Mouse (Mus musculus) limb, embryonic 12.5 days (tissue): ENCODE results near the gene Cd180. TPM values are rescaled to one million over a fixed set of nuclear protein-coding genes. Genes with fewer than 3 reads are reported as not detected.
"Not testable (repeated sequence)": the region's sequence is repeated elsewhere in the genome, so short reads cannot be mapped to it uniquely, and the experiment has no call there.

Experiments used
- ATAC-seq: fragments of 200-750 bp; cut with Nextera tagmentation; 2 replicates; pipeline ENCODE4 v1.8.0; 2017; ENCODE audit warnings: low read depth, moderate TSS enrichment; ENCODE audit not compliant: insufficient number of reproducible peaks, insufficient read depth, low FRiP score, low TSS enrichment
- H3K27ac ChIP-seq: fragments of 300-500 bp; sonication (generic); 2 replicates; pipeline ENCODE4 v1.5.1; 2016; ENCODE audit warnings: mild to moderate bottlenecking, moderate library complexity
- H3K27me3 ChIP-seq: fragments of 300-500 bp; sonication (generic); 2 replicates; pipeline ENCODE4 v1.6.1; 2016; ENCODE audit warnings: mild to moderate bottlenecking, moderate library complexity
- H3K36me3 ChIP-seq: fragments of 300-500 bp; sonication (generic); 2 replicates; pipeline ENCODE4 v1.6.1; 2016; ENCODE audit warnings: mild to moderate bottlenecking, moderate library complexity
- H3K4me1 ChIP-seq: fragments of 300-500 bp; sonication (generic); replicated peaks from 2 replicates; pipeline ENCODE4 v1.6.1; 2016
- H3K4me2 ChIP-seq: fragments of 300-500 bp; sonication (generic); 2 replicates; pipeline ENCODE4 v1.6.1; 2016; ENCODE audit warnings: mild to moderate bottlenecking, moderate library complexity
- H3K4me3 ChIP-seq: fragments of 300-500 bp; sonication (generic); replicated peaks from 2 replicates; pipeline ENCODE4 v1.5.1; 2016; ENCODE audit warnings: mild to moderate bottlenecking
- H3K9ac ChIP-seq: fragments of 300-500 bp; sonication (generic); replicated peaks from 2 replicates; pipeline ENCODE4 v1.6.1; 2016; ENCODE audit warnings: mild to moderate bottlenecking, moderate library complexity
- H3K9me3 ChIP-seq: fragments of 300-500 bp; sonication (generic); 2 replicates; pipeline ENCODE4 v1.6.1; 2016; ENCODE audit warnings: mild to moderate bottlenecking, moderate library complexity
- WGBS: fragments of 180-500 bp; shearing (Covaris S2); methylation state at CpG from one replicate; pipeline ENCODE4 v1.1.7; 2016; 5-methylcytosine and 5-hydroxymethylcytosine counted together
- polyA plus RNA-seq: library from polyadenylated mRNA; unstranded; fragments of >200 nt; fragmentation: Nextera tagmentation; extraction: Ambion mirVana; gene quantifications from 2 replicates; pipeline ENCODE4 v1.2.1, GENCODE M21; 2016

Gene Cd180
- polyA plus RNA-seq, 1 experiment from 2014 or later, result 0.16 TPM

DNA sequence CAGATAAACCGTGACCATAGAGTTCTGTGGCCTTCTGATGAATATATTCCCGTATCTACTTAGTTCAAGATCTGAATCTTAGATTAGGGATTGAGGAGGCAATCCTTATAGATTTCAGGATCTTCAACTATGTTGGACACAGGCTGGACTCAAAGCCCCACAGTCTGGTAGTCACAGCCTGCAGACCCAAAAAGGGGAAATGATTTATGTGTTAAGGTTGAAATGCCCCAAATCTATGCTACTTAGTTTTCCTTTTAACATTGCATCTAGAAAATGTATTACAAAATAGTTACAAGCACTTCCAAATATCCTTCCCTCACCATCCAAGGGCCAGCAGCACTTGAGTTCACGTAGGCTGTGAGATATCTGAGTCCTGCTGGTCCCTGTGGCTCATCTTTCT, 7.4 kb downstream of the Cd180 start:
- ATAC-seq, result no peak
- H3K4me2 ChIP-seq, result no peak overlapping the region
- H3K4me1 ChIP-seq, result peaks cover 13% of the 10 kb centered on the region
- no peak overlapping the region for H3K4me3 ChIP-seq
- H3K27ac ChIP-seq, result no peak overlapping the region
- WGBS, result 89% methylated on average over 3 of the region's 3 CpGs
- no peak overlapping the region for H3K9ac ChIP-seq
- H3K9me3 ChIP-seq, result no peaks in the 10 kb centered on the region
- no peaks in the 10 kb centered on the region for H3K36me3 ChIP-seq
- H3K27me3 ChIP-seq, result no peaks in the 10 kb centered on the region

DNA sequence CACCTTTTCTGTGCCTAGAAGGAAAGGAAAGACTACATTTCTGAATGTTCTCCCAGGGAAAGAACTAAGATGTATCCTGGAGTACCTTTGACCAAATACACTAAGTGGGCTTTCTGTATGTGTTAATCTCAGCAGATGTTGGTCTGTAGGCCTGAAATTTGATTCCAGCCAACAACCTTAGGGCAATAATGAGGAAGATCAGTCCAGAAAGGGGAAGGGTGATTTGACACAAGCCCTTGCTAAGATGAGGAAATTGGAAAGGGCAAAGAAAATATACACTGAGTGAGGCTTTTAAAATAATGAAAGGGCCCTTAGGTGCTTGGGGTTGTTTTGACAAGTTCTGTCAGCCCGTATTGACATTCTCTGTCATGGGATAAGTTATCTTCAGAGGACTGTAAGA, 23.6 kb downstream of the Cd180 start:
- H3K9me3 ChIP-seq, result no peaks in the 10 kb centered on the region
- H3K4me1 ChIP-seq, result no peaks in the 10 kb centered on the region
- no peaks in the 10 kb centered on the region for H3K27me3 ChIP-seq
- 74% methylated on average over 1 of the region's 1 CpGs for WGBS
- no peak overlapping the region for H3K9ac ChIP-seq
- H3K36me3 ChIP-seq, result no peaks in the 10 kb centered on the region
- no peak for ATAC-seq
- H3K27ac ChIP-seq, result no peak overlapping the region
- no peak overlapping the region for H3K4me3 ChIP-seq
- no peak overlapping the region for H3K4me2 ChIP-seq

DNA sequence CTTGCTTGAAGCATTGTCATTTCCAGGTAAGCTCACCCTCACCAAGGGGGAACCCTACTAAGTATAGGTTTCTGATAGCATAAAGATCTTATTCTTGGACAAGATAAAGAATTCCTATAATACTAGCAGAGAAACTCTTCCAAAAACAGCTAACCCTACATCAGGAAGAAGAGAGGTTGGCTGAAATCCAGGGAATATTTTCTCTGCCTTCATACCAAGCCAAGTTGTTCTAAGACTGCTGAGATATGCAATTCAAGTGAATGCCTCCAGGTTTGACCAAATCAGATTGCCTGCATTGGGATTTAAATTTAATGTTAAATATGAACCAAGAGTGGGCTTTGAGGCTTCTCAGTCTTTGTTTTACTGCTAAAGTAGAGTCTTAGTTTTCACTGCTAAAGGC, 32.1 kb downstream of the Cd180 start:
- Histone ChIP-seq H3K27me3 (no peaks in the 10 kb centered on the region), H3K4me2 (no peak overlapping the region), H3K4me3 (no peak overlapping the region), H3K36me3 (no peaks in the 10 kb centered on the region), H3K9ac (no peak overlapping the region), H3K27ac (no peak overlapping the region), H3K4me1 (no peaks in the 10 kb centered on the region), H3K9me3 (no peaks in the 10 kb centered on the region)
- ATAC-seq, result no peak

DNA sequence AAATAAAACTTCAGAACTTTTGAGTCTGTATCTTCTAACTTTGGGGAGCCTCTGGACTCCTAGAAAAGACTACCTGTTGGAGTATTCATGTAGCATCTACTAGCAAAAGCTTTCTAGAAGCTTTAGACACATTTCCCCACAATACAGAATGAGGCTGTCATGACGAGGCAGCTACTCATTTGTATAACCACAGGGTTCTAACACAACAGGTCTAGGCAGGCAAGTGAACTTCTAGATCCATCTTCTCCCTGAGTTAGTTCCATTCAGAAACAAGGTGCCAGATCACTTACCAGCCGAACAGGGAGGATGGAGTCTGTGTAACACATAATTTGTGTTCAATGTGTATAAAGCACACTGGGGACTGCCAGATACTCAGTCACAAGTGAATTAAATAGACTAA, 32.5 kb downstream of the Cd180 start:
- WGBS, result 77% methylated on average over 2 of the region's 2 CpGs
- H3K4me3 ChIP-seq, result no peak overlapping the region
- no peak for ATAC-seq
- no peaks in the 10 kb centered on the region for H3K36me3 ChIP-seq
- H3K4me1 ChIP-seq, result no peaks in the 10 kb centered on the region
- H3K9ac ChIP-seq, result no peak overlapping the region
- H3K27me3 ChIP-seq, result no peaks in the 10 kb centered on the region
- no peak overlapping the region for H3K27ac ChIP-seq
- H3K4me2 ChIP-seq, result no peak overlapping the region
- no peaks in the 10 kb centered on the region for H3K9me3 ChIP-seq

DNA sequence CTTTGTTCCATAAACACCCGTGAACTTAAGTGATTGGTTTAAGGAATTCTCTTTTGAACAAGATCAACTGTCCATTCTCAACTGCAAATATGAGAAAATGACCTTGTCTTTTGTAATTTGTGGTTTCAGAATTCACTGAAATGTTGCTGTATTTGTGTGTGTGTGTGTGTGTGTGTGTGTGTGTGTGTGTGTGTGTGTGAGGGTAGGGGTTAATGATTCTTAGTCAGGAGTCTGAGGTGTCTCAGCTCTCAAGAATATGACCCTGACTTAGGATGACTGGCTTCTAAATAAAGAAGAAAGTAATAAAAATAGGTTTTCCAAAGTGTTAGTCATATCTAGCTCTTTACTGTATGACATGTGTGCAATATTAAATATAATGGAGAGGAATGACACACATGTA, 33.5 kb downstream of the Cd180 start:
- ATAC-seq, result no peak
- no peak overlapping the region for H3K9ac ChIP-seq
- H3K36me3 ChIP-seq, result no peaks in the 10 kb centered on the region

DNA sequence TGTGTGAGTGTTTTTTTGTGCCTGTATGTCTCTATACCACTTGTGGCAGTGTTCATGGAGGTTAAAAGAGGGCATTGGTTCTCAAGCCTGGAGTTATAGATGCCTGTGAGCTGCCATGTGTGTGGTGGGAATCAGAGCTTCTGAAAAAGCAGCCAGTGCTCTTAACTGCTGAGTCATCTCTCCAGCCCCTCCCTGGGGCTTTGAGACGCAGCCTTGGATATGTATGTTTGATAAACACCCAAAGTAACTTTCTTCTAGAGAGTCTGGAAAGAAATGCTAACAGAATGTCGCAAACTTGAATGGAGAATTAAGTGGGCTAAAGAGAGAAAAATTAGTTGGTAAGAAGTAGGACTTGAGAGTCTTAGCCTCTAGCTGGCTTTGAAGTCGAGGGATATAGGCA, 34.7 kb downstream of the Cd180 start:
- Histone ChIP-seq H3K4me1 (no peaks in the 10 kb centered on the region), H3K9me3 (no peaks in the 10 kb centered on the region), H3K27ac (no peak overlapping the region), H3K36me3 (no peaks in the 10 kb centered on the region), H3K27me3 (no peaks in the 10 kb centered on the region), H3K9ac (no peak overlapping the region), H3K4me2 (no peak overlapping the region), H3K4me3 (no peak overlapping the region)
- ATAC-seq, result no peak
- WGBS, result 89% methylated on average over 3 of the region's 3 CpGs

More for the DNA sequence above, 33.5 kb downstream of the Cd180 start:
- H3K4me2 ChIP-seq, result no peak overlapping the region
- H3K27me3 ChIP-seq, result no peaks in the 10 kb centered on the region
- no peaks in the 10 kb centered on the region for H3K4me1 ChIP-seq
- no peak overlapping the region for H3K4me3 ChIP-seq
- no peaks in the 10 kb centered on the region for H3K9me3 ChIP-seq
- no peak overlapping the region for H3K27ac ChIP-seq
- WGBS, result 92% methylated on average over 1 of the region's 1 CpGs

DNA sequence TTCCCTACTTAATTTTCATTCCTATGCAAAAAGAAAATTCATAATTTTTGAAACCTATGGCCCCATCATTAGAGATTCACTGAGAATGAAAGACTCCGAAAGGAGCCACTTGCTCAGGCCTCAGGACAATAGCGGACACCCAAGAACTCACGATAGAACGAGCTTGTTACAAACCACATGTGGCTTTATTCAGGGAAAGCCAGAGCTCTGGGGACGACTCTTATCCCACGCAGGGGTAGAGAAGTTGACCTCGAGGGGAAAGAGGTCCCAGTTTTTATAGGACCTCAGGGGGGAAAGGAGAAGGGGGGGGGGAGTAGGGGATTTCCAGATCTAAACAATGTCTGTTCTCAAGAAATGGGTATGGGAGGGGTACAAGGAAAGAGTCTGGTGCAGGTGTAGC, 35.6 kb downstream of the Cd180 start:
- not testable (repeated sequence) for H3K4me3 ChIP-seq, ATAC-seq
- WGBS, result 48% methylated on average over 7 of the region's 7 CpGs

DNA sequence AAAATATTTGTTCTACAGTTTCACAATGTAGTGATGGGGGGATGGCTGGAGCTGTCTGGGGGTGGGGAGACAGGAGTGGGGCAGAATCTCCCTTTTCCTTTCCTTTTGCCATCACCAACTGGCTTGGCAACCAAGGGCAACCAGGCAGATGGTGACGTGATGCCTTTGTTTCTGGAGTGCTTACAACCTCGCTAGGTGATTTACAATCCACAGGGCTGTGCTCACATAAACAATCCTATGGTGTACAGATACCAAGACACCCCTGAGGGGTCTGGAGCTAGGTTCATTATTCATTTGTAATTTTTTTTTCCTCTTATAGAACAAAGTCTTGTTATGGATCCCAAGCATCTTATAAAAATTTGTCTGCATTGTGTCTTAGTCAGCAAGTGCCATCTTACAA, 39.7 kb downstream of the Cd180 start:
- no peaks in the 10 kb centered on the region for H3K4me1 ChIP-seq
- ATAC-seq, result no peak
- H3K27me3 ChIP-seq, result no peaks in the 10 kb centered on the region
- no peak overlapping the region for H3K4me2 ChIP-seq
- no peak overlapping the region for H3K4me3 ChIP-seq
- H3K9ac ChIP-seq, result no peak overlapping the region
- WGBS, result 35% methylated on average over 2 of the region's 2 CpGs
- H3K36me3 ChIP-seq, result peaks cover 39% of the 10 kb centered on the region
- H3K9me3 ChIP-seq, result no peaks in the 10 kb centered on the region
- H3K27ac ChIP-seq, result no peak overlapping the region

More for the DNA sequence above, 35.6 kb downstream of the Cd180 start:
- not testable (repeated sequence) for H3K27ac ChIP-seq, H3K9me3 ChIP-seq, H3K36me3 ChIP-seq, H3K4me2 ChIP-seq, H3K27me3 ChIP-seq, H3K4me1 ChIP-seq, H3K9ac ChIP-seq

DNA sequence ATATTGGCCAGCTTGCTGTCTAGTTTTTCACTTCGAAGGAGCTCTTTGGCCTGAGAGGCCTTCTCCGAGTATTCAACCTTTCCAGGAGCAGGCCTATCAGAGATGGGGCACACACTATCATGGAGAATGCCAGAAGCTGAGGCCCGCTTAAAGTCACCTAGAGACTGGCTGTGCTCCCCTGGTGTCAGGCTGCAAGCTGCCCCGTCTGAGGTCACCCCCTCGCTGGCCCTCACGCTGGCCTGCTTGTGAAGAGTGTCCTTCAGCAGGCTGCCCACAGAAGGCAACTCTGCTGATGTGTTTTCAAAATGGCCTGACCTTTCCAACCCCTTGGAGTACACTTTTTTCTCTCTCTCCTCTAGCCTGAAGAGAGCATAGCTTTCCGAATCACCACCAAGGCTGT, 44.5 kb downstream of the Cd180 start:
- H3K9me3 ChIP-seq, result no peaks in the 10 kb centered on the region
- H3K9ac ChIP-seq, result no peak overlapping the region
- H3K4me2 ChIP-seq, result no peak overlapping the region
- H3K4me3 ChIP-seq, result no peak overlapping the region
- no peak overlapping the region for H3K27ac ChIP-seq
- H3K27me3 ChIP-seq, result no peaks in the 10 kb centered on the region
- no peaks in the 10 kb centered on the region for H3K4me1 ChIP-seq
- no peak for ATAC-seq
- peaks cover 75% of the 10 kb centered on the region for H3K36me3 ChIP-seq
- 95% methylated on average over 7 of the region's 7 CpGs for WGBS

DNA sequence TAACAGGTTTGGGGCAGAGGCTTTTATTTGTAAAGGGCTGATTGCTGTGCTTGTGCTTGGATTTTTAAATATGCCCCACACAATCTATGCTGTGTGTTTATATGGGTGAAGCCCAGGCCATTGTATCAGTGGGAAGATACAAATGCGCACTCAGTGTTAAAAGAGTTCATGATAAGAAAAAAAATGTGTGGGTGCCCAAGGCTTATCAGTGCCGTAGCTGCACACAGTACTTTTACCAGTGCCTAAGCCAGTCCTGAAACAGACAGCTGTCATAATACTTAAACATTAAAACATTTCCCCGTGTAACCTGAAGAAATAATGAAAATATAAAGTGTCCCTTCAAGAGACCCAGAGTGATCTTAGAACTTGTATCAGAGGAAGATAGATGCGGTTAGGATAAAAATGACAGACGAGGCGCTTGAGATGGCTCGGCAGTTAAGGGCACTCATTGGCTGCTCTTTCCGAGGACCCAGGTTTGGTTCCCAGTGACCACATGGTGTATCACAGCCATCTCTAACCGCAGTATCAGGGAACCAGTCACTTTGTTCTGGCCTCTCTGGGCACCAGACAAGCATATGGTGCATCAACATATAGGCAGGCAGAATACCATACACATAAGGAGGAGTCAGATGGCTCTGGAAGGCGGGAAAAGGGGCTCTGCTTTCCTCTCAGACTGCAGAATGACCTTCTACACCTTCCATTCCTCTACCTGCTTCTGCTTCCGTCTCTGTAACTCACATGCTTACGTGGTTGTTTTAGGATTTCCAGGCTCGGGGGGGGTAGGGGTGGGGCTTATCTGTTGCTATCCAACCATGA, 46.6 kb downstream of the Cd180 start:
- no peak for ATAC-seq
- Histone ChIP-seq H3K27me3 (no peaks in the 10 kb centered on the region), H3K4me3 (no peak overlapping the region), H3K4me2 (no peak overlapping the region), H3K4me1 (no peaks in the 10 kb centered on the region), H3K9me3 (no peaks in the 10 kb centered on the region), H3K9ac (no peak overlapping the region), H3K27ac (no peak overlapping the region), H3K36me3 (peaks cover 69% of the 10 kb centered on the region)
- 90% methylated on average over 13 of the region's 13 CpGs for WGBS

DNA sequence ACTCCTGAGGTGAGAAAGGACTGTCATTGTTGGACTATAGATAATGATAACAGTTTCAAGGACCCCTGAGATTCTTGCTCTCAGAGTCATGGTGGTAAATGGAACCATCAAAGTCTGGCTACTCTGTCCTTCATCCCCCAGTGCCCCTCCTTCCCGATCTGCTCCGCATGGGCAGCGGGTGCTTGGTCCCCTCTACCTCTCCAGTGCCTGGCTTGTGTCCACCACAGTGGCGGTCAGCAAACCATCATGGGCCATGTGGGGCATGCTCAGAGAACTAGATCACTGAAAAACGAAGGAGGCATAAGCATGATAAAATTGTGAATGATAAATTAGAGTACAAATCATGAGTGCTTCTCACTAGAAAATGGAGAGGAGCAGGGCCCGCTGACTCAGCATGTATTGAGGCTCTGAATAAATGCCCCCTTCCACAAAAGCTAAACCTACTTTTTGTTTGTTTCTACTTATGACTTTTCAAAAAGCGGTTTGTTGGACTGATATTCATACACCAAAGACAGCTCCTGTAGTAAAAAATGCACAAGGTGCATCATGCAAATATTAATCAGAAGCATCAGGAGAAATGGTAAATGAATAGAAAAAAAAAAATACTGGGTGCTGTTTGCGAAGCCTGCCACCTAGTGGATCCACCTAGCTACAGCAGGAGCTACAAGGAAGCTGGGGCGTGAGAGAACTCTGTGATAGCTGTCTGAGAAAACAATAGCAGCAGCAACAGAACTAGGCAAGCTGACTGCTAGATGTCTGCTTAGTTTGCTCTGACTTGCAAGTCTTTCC, 51.3 kb downstream of the Cd180 start:
- H3K36me3 ChIP-seq, result peaks cover 40% of the 10 kb centered on the region
- H3K4me2 ChIP-seq, result no peak overlapping the region
- no peaks in the 10 kb centered on the region for H3K9me3 ChIP-seq
- no peak overlapping the region for H3K27ac ChIP-seq
- ATAC-seq, result no peak
- H3K27me3 ChIP-seq, result no peaks in the 10 kb centered on the region
- H3K9ac ChIP-seq, result no peak overlapping the region
- H3K4me1 ChIP-seq, result no peaks in the 10 kb centered on the region
- 68% methylated on average over 9 of the region's 9 CpGs for WGBS
- H3K4me3 ChIP-seq, result no peak overlapping the region

DNA sequence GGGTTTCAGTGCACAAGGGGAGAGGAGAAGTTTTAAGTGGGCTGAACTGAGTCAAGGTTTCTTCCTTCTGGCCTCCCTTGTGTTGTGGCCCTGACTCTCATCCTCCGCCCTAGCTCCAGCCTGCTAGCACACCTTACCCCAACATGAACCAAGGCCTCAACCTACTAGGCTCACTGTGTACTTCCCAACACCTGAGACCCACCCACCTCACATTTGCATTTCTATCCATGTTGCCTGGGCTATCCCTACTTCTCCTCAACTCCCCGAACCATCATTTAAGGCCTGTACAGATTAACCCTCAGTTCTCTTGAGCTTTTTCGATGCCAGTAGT, 51.9 kb downstream of the Cd180 start:
- no peak overlapping the region for H3K27ac ChIP-seq
- H3K4me3 ChIP-seq, result no peak overlapping the region
- H3K36me3 ChIP-seq, result peaks cover 40% of the 10 kb centered on the region
- H3K27me3 ChIP-seq, result no peaks in the 10 kb centered on the region
- WGBS, result 93% methylated on average over 3 of the region's 3 CpGs
- no peak overlapping the region for H3K9ac ChIP-seq
- no peaks in the 10 kb centered on the region for H3K9me3 ChIP-seq
- H3K4me2 ChIP-seq, result no peak overlapping the region
- H3K4me1 ChIP-seq, result no peaks in the 10 kb centered on the region
- ATAC-seq, result no peak
